Mouse (Mus musculus) cerebellum, adult 2 months (tissue): ENCODE data around the gene Ccdc163. TPM values are rescaled to one million over a fixed set of nuclear protein-coding genes. Genes with fewer than 3 reads are reported as not detected.

ENCODE experiments used
- DNase-seq, 2 experiments: peaks; one replicate each; pipeline ENCODE4 v3.0.0; 2021
- H3K27ac ChIP-seq: fragments of 200-500 bp; 2 replicates; pipeline ENCODE4 v1.5.1; 2012; ENCODE audit warnings: low read length, control low read depth, inconsistent platforms; ENCODE audit not compliant: insufficient read depth
- H3K27me3 ChIP-seq: fragments of 200-500 bp; 2 replicates; pipeline ENCODE4 v1.6.1; 2012; ENCODE audit warnings: inconsistent platforms, mild to moderate bottlenecking, low read length, moderate library complexity; ENCODE audit not compliant: control insufficient read depth, insufficient read depth
- H3K4me1 ChIP-seq: fragments of 200-500 bp; 2 replicates; pipeline ENCODE4 v1.6.1; 2011; ENCODE audit warnings: low read length; ENCODE audit not compliant: control insufficient read depth, insufficient read depth
- H3K4me3 ChIP-seq: fragments of 200-500 bp; replicated peaks from 2 replicates; pipeline ENCODE3; 2011; ENCODE audit warnings: mild to moderate bottlenecking, low read depth, low read length, control low read depth; ENCODE audit not compliant: insufficient read depth
- CTCF ChIP-seq: fragments of 200-500 bp; IDR thresholded peaks from 2 replicates; pipeline ENCODE4 v1.5.1; 2011; ENCODE audit warnings: low read depth, mild to moderate bottlenecking, control low read depth, low read length, moderate library complexity, borderline replicate concordance; ENCODE audit not compliant: insufficient read depth
- POLR2A ChIP-seq: fragments of 200-500 bp; IDR thresholded peaks from 2 replicates; pipeline ENCODE4 v1.6.1; 2011; ENCODE audit warnings: low read length, control low read depth, borderline replicate concordance; ENCODE audit not compliant: insufficient read depth
- WGBS: fragments of 180-500 bp; shearing (Covaris S2); methylation state at CpG from one replicate; pipeline ENCODE4 v1.1.7; 2018; 5-methylcytosine and 5-hydroxymethylcytosine counted together
- polyA plus RNA-seq: library from polyadenylated mRNA; depleted of rRNA; stranded (reverse); fragments of >200 nt; gene quantifications from 2 replicates; pipeline ENCODE4 v1.2.3, GENCODE M21; 2012

Gene Ccdc163
- polyA plus RNA-seq, 1 experiment: 29.5 TPM

DNA sequence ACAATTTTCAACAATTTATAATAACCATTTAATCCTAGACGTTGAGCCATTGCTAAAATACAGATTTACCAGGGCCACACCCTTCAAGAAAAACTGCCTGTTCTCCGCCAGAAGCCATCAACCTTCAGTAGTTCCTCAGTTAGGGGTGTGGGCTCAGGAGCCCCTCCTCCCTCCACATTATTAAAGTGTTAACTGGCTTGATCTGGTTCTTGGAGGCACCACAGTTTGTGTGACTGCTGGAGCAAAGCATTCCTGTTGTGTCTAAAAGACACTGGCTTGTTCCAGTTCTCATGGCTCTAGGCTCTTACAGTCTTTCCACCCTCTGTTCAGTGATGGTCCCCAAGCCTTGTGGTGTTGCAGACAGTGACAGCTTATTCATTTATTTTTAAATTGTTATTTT, 72.2 kb downstream of the Ccdc163 start:
- DNase-seq: no peak
- no peak for TF ChIP-seq POLR2A
- TF ChIP-seq CTCF: no peak
- Histone ChIP-seq H3K4me3 (no peak overlapping the region), H3K4me1 (no peaks in the 10 kb centered on the region), H3K27me3 (no peaks in the 10 kb centered on the region; the same call in 1 of the 2 replicates), H3K27ac (no peak overlapping the region)
- WGBS: 82% methylated on average over 2 of the region's 2 CpGs

DNA sequence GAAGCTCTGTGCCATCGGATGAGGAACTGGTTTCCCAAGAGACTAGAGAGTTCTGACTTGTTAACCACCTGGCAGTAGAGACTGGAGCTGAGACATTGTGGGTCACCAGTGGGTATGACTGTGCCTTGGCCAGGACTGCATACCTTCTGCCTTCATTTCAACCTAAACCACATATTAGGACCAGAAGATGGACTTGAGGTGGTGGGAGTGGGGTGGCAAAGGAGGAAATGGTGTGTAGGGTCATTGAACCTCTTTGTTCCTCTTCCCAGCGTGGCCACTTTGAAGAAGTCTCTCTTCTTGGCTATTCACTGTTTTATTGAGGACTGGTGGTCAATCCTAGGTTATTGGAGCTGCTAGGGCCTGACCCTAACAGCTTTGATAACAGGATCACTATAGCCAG, 73.1 kb downstream of the Ccdc163 start:
- no peak for DNase-seq
- no peak overlapping the region; the same call in 1 of the 2 replicates for H3K27ac ChIP-seq
- no peaks in the 10 kb centered on the region; the same call in 1 of the 2 replicates for H3K27me3 ChIP-seq
- TF ChIP-seq POLR2A: no peak
- TF ChIP-seq CTCF: no peak
- H3K4me1 ChIP-seq: no peaks in the 10 kb centered on the region
- no peak overlapping the region for H3K4me3 ChIP-seq
- WGBS: 28% methylated on average over 2 of the region's 2 CpGs

DNA sequence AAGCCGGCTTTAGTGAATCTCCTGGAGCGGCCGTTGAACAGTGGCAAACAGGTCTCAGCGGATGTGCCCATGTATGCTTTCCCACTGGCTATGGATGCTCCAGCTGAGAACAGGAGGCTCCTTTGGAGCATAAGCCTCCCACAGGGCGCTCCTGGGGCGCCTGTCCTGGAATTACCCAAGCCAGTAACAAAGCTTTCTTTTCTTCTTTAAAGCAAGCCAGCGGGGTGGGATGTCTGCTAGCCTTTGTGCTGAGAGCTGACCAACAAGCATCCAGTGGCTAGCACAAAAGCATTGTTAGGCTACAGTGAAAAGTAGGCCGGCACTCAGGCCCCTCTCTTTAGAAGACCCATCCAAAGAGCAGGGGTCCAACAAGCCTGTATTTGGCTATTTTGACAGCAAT, 73.9 kb downstream of the Ccdc163 start:
- H3K27ac ChIP-seq: no peak overlapping the region
- no peak overlapping the region for H3K4me3 ChIP-seq
- TF ChIP-seq POLR2A (no peak), CTCF (no peak)
- H3K27me3 ChIP-seq: no peaks in the 10 kb centered on the region; the same call in 1 of the 2 replicates
- no peaks in the 10 kb centered on the region for H3K4me1 ChIP-seq
- 34% methylated on average over 8 of the region's 8 CpGs for WGBS
- peak in 1 of 2 experiments; percentile 26 for DNase-seq

DNA sequence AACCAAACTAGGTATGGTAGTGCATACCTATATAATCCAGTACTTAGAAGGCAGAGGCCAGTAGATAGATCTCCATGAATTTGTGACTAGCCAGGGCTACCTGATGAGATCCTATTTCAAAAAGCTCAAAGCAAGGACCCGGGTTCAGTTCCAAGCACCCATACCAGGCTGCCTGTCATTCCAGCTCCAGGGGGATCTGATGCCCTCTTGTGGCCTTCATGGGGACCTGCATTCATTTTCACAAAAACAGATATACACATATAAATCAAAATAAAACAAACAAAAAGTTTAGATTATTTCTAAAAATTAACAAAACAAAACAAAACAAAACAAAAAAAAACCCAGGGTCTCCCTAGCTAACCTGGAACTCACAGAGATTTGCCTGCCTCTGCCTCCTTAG, 78.3 kb downstream of the Ccdc163 start:
- DNase-seq: no peak
- no peaks in the 10 kb centered on the region; the same call in 1 of the 2 replicates for H3K4me1 ChIP-seq
- 100% methylated on average over 1 of the region's 1 CpGs for WGBS
- TF ChIP-seq CTCF (no peak), POLR2A (no peak)
- no peaks in the 10 kb centered on the region; the same call in 1 of the 2 replicates for H3K27me3 ChIP-seq
- H3K27ac ChIP-seq: no peak overlapping the region
- H3K4me3 ChIP-seq: no peak overlapping the region

DNA sequence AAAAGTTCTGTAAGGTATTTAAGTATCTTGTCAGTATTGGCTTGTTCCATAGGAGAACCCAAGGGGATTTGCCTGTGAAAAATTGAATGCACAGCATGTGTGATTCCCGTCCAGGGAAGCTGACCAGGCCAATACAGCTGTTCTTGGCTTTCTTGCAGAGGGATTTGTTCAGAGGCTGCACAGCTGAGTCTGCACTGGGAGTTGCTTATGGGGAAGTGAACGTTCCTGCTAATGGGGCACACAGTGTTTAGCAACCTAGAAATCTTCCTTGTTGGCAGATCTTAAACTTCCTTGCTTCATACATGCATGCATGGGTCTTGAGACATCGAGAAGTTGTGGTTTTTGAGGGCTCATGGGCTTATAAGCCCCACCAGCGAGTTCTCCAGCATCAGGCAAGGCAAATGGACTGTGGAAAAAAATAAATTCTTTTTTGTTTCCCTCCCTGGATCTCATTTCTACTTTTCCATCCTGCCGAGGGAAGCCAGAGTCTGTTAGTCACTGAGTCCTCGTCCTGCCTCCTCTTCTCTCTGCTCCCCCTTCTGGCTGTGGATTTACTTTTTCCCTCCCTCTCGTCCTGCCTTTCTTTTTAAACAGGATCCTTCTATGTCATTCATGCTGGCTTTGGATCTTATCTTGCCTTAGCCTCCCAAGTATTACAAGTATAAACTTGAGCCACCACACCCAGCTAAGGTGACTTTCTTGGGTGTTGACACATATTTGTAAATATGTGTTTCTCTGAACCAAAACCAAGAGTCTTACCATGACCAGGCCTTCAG, 79.9 kb downstream of the Ccdc163 start:
- WGBS: 46% methylated on average over 7 of the region's 7 CpGs
- no peaks in the 10 kb centered on the region for H3K27me3 ChIP-seq
- H3K4me3 ChIP-seq: no peak overlapping the region
- TF ChIP-seq CTCF (no peak), POLR2A (no peak)
- no peak overlapping the region for H3K27ac ChIP-seq
- no peak for DNase-seq
- H3K4me1 ChIP-seq: no peaks in the 10 kb centered on the region; the same call in 1 of the 2 replicates

DNA sequence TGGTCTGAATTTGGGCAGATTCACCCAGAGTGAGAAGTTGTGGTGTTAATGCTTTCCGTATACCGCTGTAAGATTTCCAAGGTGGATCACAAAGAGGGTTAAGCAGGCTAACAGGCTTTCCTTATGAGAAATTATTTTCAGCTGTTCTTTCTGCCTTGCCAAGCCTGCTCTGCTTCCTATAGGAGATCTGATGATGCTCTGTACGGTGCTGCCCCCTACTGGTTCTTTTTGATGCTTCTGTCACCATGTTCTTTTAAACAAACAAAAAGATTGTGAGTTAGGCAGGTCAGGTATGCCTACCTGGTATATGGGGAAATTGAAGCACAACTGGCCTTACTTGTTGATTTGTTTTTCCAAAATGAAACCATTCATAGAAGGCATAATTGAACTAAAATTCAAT, 80.6 kb downstream of the Ccdc163 start:
- H3K27me3 ChIP-seq: no peaks in the 10 kb centered on the region
- TF ChIP-seq CTCF: peak; percentile 67
- no peak for TF ChIP-seq POLR2A
- no peak overlapping the region for H3K27ac ChIP-seq
- DNase-seq: peak; percentile 74 to 82
- H3K4me3 ChIP-seq: no peak overlapping the region
- no peaks in the 10 kb centered on the region; the same call in 1 of the 2 replicates for H3K4me1 ChIP-seq
- 9% methylated on average over 3 of the region's 3 CpGs for WGBS

DNA sequence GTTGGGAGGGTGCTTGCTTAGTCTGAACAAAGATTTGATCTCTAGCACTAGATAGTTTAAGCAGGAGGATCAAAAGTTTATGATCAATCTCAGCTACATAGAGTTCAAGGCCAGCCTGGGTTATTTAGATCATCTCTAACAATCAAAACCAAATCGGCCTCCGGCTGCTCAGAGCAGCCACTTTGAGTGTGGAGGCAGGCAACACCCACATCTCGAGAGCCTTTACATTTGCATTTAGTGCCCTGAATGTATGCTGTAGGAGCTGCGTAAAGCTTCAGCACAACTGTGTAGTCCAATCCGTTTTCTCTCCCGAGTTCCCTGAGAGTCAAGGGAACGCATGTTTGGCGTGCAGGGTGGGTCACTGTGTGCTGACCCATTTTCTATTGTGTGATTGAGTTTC, 84.1 kb downstream of the Ccdc163 start:
- Histone ChIP-seq H3K4me1 (no peaks in the 10 kb centered on the region; the same call in 1 of the 2 replicates), H3K4me3 (no peak overlapping the region), H3K27ac (no peak overlapping the region), H3K27me3 (no peaks in the 10 kb centered on the region)
- TF ChIP-seq CTCF (no peak), POLR2A (no peak)
- 89% methylated on average over 8 of the region's 8 CpGs for WGBS
- DNase-seq: no peak

DNA sequence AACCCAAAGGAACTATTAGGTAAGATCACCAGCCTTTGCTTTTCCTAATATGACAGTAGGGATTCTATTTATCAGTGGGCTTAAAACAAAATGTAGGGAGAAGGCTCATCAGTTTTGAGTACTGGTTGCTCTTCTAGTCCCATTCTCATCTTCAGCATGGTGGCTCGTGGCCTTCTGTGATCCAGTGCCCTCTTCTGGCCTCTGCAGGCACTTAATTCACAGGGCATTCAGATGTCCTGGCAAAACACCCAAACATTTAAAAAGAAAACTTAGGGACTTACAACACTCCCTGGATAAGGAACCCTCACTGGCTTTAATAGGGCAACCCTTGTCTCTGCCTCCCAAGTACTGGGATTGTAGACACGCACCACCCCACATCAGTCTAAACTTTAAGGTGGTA, 86.0 kb downstream of the Ccdc163 start:
- H3K27me3 ChIP-seq: no peaks in the 10 kb centered on the region
- WGBS: 73% methylated on average over 2 of the region's 2 CpGs
- H3K27ac ChIP-seq: no peak overlapping the region
- H3K4me1 ChIP-seq: no peaks in the 10 kb centered on the region
- no peak overlapping the region for H3K4me3 ChIP-seq
- no peak for TF ChIP-seq CTCF
- TF ChIP-seq POLR2A: no peak
- DNase-seq: no peak
